In genomic region chr16:4965392-4966129, GRCm38 (mm10) we compare ENCODE assay signal across 12 mouse cellular contexts. TPM values are rescaled to one million over a fixed set of nuclear protein-coding genes. Genes with fewer than 3 reads are reported as not detected.
DNase-seq lines count a peak whose midpoint lies in the region; ATAC-seq and TF ChIP-seq lines count a peak whose summit lies in the region.
"Had no signal": no experiment of that assay in that cellular context is flagged by ENCODE, and none has a peak within 500 bp of the region (broad histone marks: within the 10 kb centered on the region; RNA-seq: fewer than 3 reads in every experiment).

No protein-coding gene starts in this region.

- no peak overlapping the region for H3K4me3 ChIP-seq in heart, embryonic 16.5 days (ENCODE audit: low read length)
- H3K4me3 ChIP-seq in heart, adult 2 months = no peak overlapping the region
- H3K4me3 ChIP-seq in forebrain, embryonic 12.5 days (replicated peaks) = no peak overlapping the region
- no peak overlapping the region for H3K4me3 ChIP-seq in liver, embryonic 15.5 days (replicated peaks)

- no peak for TF ChIP-seq CTCF in heart, adult 2 months (IDR thresholded peaks at IDR 0.05)

- H3K9me3 ChIP-seq in heart, embryonic 16.5 days (replicated peaks; ENCODE audit: control insufficient read depth, low read length) = no peaks in the 10 kb centered on the region
- no peaks in the 10 kb centered on the region for H3K9me3 ChIP-seq in forebrain, embryonic 12.5 days
- H3K9me3 ChIP-seq in liver, embryonic 15.5 days (replicated peaks) = no peaks in the 10 kb centered on the region

- H3K27ac ChIP-seq in heart, embryonic 16.5 days (ENCODE audit: low read length) = no peak overlapping the region
- no peak overlapping the region for H3K27ac ChIP-seq in heart, adult 2 months
- H3K27ac ChIP-seq in forebrain, embryonic 12.5 days = no peak overlapping the region
- no peak overlapping the region for H3K27ac ChIP-seq in liver, embryonic 15.5 days (replicated peaks)

- DNase-seq in heart, adult 2 months = no peak
- peak; percentile 53 for DNase-seq in brain, adult 2 months (ENCODE audit: low read depth, low spot score)
- no peak for DNase-seq in thymus, postnatal 0 days (ENCODE audit: low spot score)
- DNase-seq in spleen, postnatal 10 days (ENCODE audit: low spot score in 2 of 2) = no peak
- no peak for DNase-seq in thymus, postnatal 36 days
- DNase-seq: gastrocnemius, postnatal 10 days had no signal

- intact Hi-C loops in heart, adult 2 months (cut with DNase I) = loop anchor here (5.0 kb wide), 1 partner anchor 47 kb away; the partner anchor contains the start of gene Rogdi

- no peak for ATAC-seq in heart, embryonic 16.5 days (replicated peaks; ENCODE audit: extremely low read depth, insufficient read depth, low FRiP score)
- no peak for ATAC-seq in forebrain, embryonic 12.5 days (ENCODE audit: low FRiP score)
- no peak for ATAC-seq in liver, embryonic 15.5 days (ENCODE audit: insufficient read depth)

- 82% methylated on average over 8 of the region's 8 CpGs for WGBS in heart, embryonic 16.5 days
- WGBS in heart, adult 2 months = 86% methylated on average over 8 of the region's 8 CpGs
- 91% methylated on average over 8 of the region's 8 CpGs for WGBS in forebrain, embryonic 12.5 days
- WGBS in liver, embryonic 15.5 days (ENCODE audit: insufficient replicate concordance) = 64% methylated on average over 8 of the region's 8 CpGs

- no peak overlapping the region for H3K9ac ChIP-seq in heart, embryonic 16.5 days (ENCODE audit: low read length)
- no peak overlapping the region for H3K9ac ChIP-seq in heart, adult 2 months (ENCODE audit: low read depth, low read length)
- H3K9ac ChIP-seq in forebrain, embryonic 12.5 days = 0 out of 2 replicates have a peak overlapping the region, but pooled peaks have one; percentile 83
- no peak overlapping the region for H3K9ac ChIP-seq in liver, embryonic 15.5 days

- TF ChIP-seq POLR2A in heart, adult 2 months (IDR thresholded peaks at IDR 0.05; ENCODE audit: insufficient read depth, low read depth, low read length) = no peak

- peak overlapping the region; percentile 96; the same call in 1 of the 2 replicates for H3K4me2 ChIP-seq in heart, embryonic 16.5 days (ENCODE audit: low read depth, low read length)
- peak overlapping the region; percentile 85 for H3K4me2 ChIP-seq in forebrain, embryonic 12.5 days
- peak overlapping the region; percentile 85 for H3K4me2 ChIP-seq in liver, embryonic 15.5 days

- no peaks in the 10 kb centered on the region for H3K36me3 ChIP-seq in heart, embryonic 16.5 days (ENCODE audit: control insufficient read depth, insufficient read depth)
- no peaks in the 10 kb centered on the region for H3K36me3 ChIP-seq in heart, adult 2 months (ENCODE audit: control insufficient read depth, insufficient read depth, low read length)
- H3K36me3 ChIP-seq in forebrain, embryonic 12.5 days (replicated peaks) = peaks cover 3% of the 10 kb centered on the region
- H3K36me3 ChIP-seq in liver, embryonic 15.5 days (replicated peaks) = no peaks in the 10 kb centered on the region

- H3K27me3 ChIP-seq in heart, embryonic 16.5 days (ENCODE audit: control insufficient read depth, insufficient read depth, low read length) = no peaks in the 10 kb centered on the region
- H3K27me3 ChIP-seq in heart, adult 2 months (ENCODE audit: control insufficient read depth, insufficient read depth, low read length) = no peaks in the 10 kb centered on the region
- H3K27me3 ChIP-seq in forebrain, embryonic 12.5 days = no peaks in the 10 kb centered on the region
- H3K27me3 ChIP-seq in liver, embryonic 15.5 days = no peaks in the 10 kb centered on the region

- H3K4me1 ChIP-seq in heart, embryonic 16.5 days (ENCODE audit: control insufficient read depth, insufficient read depth, low read length) = peaks cover 12% of the 10 kb centered on the region
- H3K4me1 ChIP-seq in heart, adult 2 months (ENCODE audit: control insufficient read depth, insufficient read depth, low read length) = peaks cover 8% of the 10 kb centered on the region
- peaks cover 21% of the 10 kb centered on the region for H3K4me1 ChIP-seq in forebrain, embryonic 12.5 days
- H3K4me1 ChIP-seq in liver, embryonic 15.5 days (replicated peaks) = peaks cover 24% of the 10 kb centered on the region

- H3K79me2 ChIP-seq in heart, adult 2 months (replicated peaks; ENCODE audit: control insufficient read depth, insufficient read depth, low read length) = peaks cover 2% of the 10 kb centered on the region; the same call in 1 of the 2 replicates

- no peak for TF ChIP-seq EP300 in heart, adult 2 months (IDR thresholded peaks at IDR 0.05; ENCODE audit: insufficient read depth, low read depth, low read length)

RNA-seq across cellular contexts. Expression of gene Anks3, which starts 1.6 kb away (rescaled TPM):
- polyA plus RNA-seq in heart, embryonic 16.5 days (2015; fragmentation: Nextera tagmentation; extraction: Ambion mirVana) = 34.8 and 36.6 TPM in 2 replicates
- 10 to 100 TPM; 11.4 to 12.7 TPM for total RNA-seq in heart, adult 2 months (2021)
- 21.3 and 30.4 TPM in 2 replicates for polyA plus RNA-seq in heart, adult 2 months (2012; rRNA removed)
- polyA plus RNA-seq in forebrain, embryonic 12.5 days (2016; fragmentation: Nextera tagmentation; extraction: Ambion mirVana) = 53.3 and 58.4 TPM in 2 replicates
- 14.8 and 18.5 TPM in 2 replicates for polyA plus RNA-seq in liver, embryonic 15.5 days (2015; fragmentation: Nextera tagmentation; extraction: Ambion mirVana)
- polyA plus RNA-seq in thymus, postnatal 0 days (2015; fragmentation: Nextera tagmentation; extraction: Ambion mirVana) = 45.3 and 50.3 TPM in 2 replicates

RNA-seq across cellular contexts. Expression of gene Nudt16l1, which starts 27.0 kb away (rescaled TPM):
- 119 and 125 TPM in 2 replicates for polyA plus RNA-seq in heart, embryonic 16.5 days (2015; fragmentation: Nextera tagmentation; extraction: Ambion mirVana)
- total RNA-seq in heart, adult 2 months (2021) = 10 to 100 TPM; 16.7 to 17.1 TPM
- polyA plus RNA-seq in heart, adult 2 months (2012; rRNA removed) = 38.9 and 44.5 TPM in 2 replicates
- polyA plus RNA-seq in forebrain, embryonic 12.5 days (2016; fragmentation: Nextera tagmentation; extraction: Ambion mirVana) = 124 and 125 TPM in 2 replicates
- 49.0 and 50.2 TPM in 2 replicates for polyA plus RNA-seq in liver, embryonic 15.5 days (2015; fragmentation: Nextera tagmentation; extraction: Ambion mirVana)
- 150 and 151 TPM in 2 replicates for polyA plus RNA-seq in thymus, postnatal 0 days (2015; fragmentation: Nextera tagmentation; extraction: Ambion mirVana)

RNA-seq across cellular contexts. Expression of gene Sept12, which starts 32.1 kb away (rescaled TPM):
- not detected in 2 replicates for polyA plus RNA-seq in heart, embryonic 16.5 days (2015; fragmentation: Nextera tagmentation; extraction: Ambion mirVana)
- not detected for total RNA-seq in heart, adult 2 months (2021)
- polyA plus RNA-seq in heart, adult 2 months (2012; rRNA removed) = 0.20 and 0.23 TPM in 2 replicates
- not detected in 2 replicates for polyA plus RNA-seq in forebrain, embryonic 12.5 days (2016; fragmentation: Nextera tagmentation; extraction: Ambion mirVana)
- not detected in 2 replicates for polyA plus RNA-seq in liver, embryonic 15.5 days (2015; fragmentation: Nextera tagmentation; extraction: Ambion mirVana)
- polyA plus RNA-seq in thymus, postnatal 0 days (2015; fragmentation: Nextera tagmentation; extraction: Ambion mirVana) = 0.05 and 0.14 TPM in 2 replicates
- total RNA-seq: gastrocnemius, postnatal 10 days; layer of hippocampus, adult 8-10 months had no signal
- polyA plus RNA-seq: neural tube, embryonic 11.5 days; stomach, embryonic 16.5 days had no signal

RNA-seq across cellular contexts. Expression of gene Smim22, which starts 41.5 kb away (rescaled TPM):
- polyA plus RNA-seq in heart, embryonic 16.5 days (2015; fragmentation: Nextera tagmentation; extraction: Ambion mirVana) = 3.5 and 5.4 TPM in 2 replicates
- total RNA-seq in heart, adult 2 months (2021) = not detected
- 2.1 TPM in 1 of 2 replicates, not detected in the other for polyA plus RNA-seq in heart, adult 2 months (2012; rRNA removed)
- polyA plus RNA-seq in forebrain, embryonic 12.5 days (2016; fragmentation: Nextera tagmentation; extraction: Ambion mirVana) = 1.8 and 2.4 TPM in 2 replicates
- polyA plus RNA-seq in liver, embryonic 15.5 days (2015; fragmentation: Nextera tagmentation; extraction: Ambion mirVana) = 7.5 and 9.1 TPM in 2 replicates
- polyA plus RNA-seq in thymus, postnatal 0 days (2015; fragmentation: Nextera tagmentation; extraction: Ambion mirVana) = 6.4 and 11.7 TPM in 2 replicates
- total RNA-seq: gastrocnemius, postnatal 10 days; layer of hippocampus, adult 8-10 months had no signal
- polyA plus RNA-seq: neural tube, embryonic 11.5 days had no signal

RNA-seq across cellular contexts. Expression of gene Rogdi, which starts 47.8 kb away (rescaled TPM):
- 55.1 and 58.9 TPM in 2 replicates for polyA plus RNA-seq in heart, embryonic 16.5 days (2015; fragmentation: Nextera tagmentation; extraction: Ambion mirVana)
- 10 to 100 TPM; 15.5 to 19.4 TPM for total RNA-seq in heart, adult 2 months (2021)
- 50.7 and 63.0 TPM in 2 replicates for polyA plus RNA-seq in heart, adult 2 months (2012; rRNA removed)
- 80.2 and 83.5 TPM in 2 replicates for polyA plus RNA-seq in forebrain, embryonic 12.5 days (2016; fragmentation: Nextera tagmentation; extraction: Ambion mirVana)
- 65.2 and 78.7 TPM in 2 replicates for polyA plus RNA-seq in liver, embryonic 15.5 days (2015; fragmentation: Nextera tagmentation; extraction: Ambion mirVana)
- polyA plus RNA-seq in thymus, postnatal 0 days (2015; fragmentation: Nextera tagmentation; extraction: Ambion mirVana) = 35.1 TPM in 2 replicates
